Mouse (Mus musculus) cerebellum, adult 11-12 months (tissue): ENCODE results near the gene Nbl1.

Source experiments
- DNase-seq: peaks from one replicate; pipeline ENCODE4 v3.0.0; 2022

Gene Nbl1

DNA sequence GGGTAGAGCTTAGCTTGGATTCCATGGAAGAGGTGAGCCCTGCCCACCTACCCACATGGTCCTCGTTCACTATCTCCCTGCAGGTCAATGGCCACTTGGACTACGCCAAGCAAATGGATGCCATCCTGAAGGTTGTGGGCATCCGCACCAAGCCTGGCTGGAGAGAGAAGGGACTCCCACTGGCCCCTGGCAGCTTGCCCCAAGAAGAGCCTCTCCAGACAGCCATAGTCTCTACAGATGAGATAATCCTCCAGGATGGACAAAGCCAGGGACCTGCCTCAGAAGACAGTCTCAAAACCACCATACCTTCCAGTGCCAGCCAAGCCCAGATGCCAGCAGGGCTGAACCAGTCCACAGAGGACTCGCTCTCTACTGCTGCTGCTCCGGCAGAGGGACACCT lies 34.8 kb downstream of the Nbl1 start:
- no peak for DNase-seq

DNA sequence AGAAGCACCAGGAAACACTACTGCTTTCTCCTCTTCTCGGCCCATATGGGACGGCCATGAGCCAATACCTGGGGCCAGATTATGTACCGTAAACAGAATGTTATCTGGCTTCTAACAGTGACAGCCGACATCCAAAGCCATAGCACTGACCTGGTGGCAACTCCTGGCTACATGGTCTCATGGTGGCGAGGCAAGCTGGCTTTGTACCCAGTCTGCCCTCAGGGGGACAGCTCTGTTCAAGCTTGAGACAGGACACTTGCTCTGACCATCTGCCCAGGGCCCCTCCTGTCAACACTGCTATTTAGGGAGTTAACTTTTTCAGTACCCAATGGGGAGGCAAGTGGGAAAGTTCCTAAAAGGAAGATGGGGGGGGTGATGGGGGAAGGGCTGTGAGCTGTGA lies 35.5 kb downstream of the Nbl1 start:
- no peak for DNase-seq

DNA sequence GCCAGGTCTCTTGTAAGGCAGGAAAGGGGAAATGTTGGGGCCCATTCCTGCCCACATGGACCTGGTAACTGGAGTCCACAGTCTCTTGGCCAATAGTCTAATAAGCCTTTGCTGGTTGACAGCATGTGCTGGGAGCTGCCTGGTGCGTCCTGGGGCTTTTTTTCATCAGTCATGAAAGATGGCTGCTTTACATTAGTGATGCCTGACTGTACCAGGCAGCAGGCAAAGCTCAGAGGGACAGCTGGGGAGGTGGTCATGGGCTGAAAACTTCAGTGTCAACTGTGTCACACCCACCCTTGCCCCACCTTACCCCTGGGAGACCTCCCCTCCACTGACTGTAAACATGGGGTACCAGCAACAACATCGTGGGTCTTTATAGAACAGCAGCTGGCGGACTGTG lies 37.0 kb downstream of the Nbl1 start:
- no peak for DNase-seq

DNA sequence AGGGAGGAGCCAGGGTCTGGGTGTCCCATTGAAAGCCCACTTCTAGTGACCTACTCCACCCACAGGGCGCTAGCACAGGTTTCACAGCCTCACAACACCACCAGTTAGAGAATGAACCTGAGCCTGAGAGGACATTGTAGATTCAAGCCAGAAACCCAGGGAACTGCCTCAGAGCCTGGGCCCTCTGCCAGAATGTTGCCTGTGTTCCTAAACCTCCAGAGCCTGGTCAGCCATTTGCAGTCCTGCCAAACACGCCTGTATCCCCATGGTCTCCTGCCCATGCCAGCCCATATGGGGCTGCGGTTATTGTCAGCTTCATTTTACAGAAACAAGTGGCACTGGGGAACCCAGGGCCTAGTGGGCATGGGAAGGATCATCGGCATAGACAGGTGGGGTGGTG lies 37.5 kb downstream of the Nbl1 start:
- DNase-seq, result peak; percentile 50

DNA sequence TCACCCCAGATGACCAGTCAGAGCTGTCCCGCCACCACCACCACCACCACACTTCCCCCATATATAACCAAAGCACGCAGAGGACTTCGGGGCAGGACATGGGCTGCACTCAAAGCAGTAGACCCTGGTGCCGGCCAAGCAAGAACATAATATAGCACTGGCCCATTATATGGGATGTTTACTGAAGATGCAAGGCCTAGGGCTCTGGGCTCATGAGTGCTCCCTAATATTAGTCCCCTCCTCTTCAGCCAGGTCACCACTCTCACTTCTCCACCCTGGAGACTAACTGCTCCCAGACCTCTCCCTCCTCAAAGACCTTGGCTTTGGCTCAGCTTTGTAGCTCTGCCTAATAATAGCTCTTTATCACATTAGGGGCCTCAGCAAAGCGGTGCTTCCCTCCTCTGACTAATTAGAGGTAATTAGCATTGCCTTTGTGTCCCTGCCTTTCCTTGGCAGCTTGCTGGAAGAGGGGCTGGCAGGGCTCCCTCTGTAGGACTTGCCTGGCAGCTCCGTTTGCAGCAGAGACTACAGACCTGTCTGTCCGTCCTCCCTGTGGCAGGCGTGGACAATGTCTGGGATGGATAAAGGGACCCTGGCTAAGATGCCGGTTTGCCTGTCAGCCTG lies 38.4 kb downstream of the Nbl1 start:
- no peak for DNase-seq

DNA sequence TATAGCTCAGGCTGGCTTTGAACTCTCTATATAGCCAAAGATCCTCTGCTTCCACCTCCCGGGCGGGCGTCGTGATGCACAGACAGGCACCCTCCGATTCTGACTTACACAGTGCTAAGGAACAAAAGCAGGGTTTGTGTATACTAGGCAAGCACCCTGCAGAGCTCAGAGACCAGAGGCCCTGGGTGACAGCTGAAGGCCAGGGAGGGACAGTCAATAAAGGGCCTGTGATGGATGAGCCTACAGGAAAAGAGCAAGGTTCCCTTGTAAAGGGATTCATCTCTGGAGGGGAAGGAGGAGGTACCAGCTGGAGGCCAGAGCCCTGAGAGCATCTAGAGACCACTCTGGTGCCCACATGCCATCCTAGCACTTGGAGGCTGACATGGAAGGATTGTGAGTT lies 39.4 kb downstream of the Nbl1 start:
- DNase-seq, result no peak

DNA sequence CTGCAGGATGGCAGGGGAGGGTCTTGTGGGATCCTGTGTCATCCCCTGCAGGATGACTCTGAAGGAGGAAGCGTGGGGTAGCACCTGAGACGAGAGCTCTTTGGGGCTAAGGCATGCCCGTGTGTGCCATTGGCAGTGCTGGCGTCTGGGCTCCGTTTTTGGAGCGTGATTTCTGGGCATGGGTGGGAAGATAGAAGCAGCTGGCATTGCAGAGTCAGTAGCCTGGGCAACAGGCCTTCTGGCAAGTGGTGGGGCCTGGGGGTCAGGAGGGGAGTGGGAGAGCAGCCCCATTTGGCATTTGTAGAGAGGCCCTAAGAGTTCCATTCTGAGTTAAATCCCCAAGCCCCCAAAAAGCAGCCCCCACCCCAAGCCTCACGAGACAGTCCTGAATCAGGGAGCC lies 40.0 kb downstream of the Nbl1 start:
- no peak for DNase-seq

DNA sequence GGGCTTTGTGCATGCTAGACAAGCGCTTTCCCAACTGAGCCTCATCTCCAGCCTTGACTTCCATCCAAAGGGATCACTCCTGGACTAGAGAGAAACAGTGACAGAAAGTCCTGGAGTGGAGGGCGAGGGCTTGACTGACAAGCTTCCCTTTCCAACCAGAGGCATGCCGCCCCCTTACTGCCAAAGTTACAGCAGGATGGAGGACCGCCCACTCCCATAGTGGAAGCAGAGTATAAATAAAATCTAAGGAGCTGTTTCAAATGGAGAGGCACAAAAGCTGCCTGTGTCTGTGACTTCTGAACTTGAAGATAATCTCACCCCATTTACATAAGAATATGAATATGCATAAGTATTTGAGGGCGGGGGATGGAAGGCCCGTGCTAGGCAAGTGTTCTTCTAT lies 44.3 kb downstream of the Nbl1 start:
- no peak for DNase-seq

DNA sequence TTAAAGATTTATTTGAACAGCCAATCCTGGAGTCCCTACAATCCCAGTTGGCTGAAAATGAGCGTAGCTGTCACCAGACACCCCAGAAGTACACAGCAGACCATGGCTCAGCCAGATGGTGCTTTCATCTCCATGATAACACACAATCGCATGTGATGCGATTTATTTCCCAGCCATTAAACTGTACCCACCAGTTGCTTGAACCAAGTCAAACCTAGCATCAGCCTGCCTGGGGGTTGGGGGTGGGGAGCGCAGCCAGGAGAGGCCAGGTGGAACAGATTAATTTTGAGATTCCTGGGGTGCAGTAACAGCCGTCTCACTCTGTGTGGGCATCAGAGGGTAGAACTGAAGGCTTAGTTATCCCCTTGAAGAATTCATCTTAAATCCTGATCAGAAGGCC lies 46.4 kb downstream of the Nbl1 start:
- DNase-seq, result no peak

DNA sequence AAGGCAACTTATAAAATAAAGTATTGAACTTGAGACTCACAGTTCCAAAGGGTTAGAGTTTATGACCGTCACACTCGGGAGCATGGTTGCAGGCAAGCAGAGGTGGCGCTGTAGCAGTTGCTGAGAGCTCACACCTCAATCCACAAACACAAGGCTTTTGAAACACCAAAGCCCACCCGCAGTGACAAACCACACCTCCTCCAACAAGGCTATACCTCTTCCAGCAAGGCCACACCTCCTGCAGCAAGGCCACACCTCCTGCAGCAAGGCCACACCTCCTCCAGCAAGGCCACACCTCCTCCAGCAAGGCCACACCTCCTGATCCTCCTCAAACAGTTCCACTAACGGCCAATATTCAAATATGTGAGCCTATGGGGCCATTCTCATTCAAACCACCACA lies 48.2 kb downstream of the Nbl1 start:
- no peak for DNase-seq

DNA sequence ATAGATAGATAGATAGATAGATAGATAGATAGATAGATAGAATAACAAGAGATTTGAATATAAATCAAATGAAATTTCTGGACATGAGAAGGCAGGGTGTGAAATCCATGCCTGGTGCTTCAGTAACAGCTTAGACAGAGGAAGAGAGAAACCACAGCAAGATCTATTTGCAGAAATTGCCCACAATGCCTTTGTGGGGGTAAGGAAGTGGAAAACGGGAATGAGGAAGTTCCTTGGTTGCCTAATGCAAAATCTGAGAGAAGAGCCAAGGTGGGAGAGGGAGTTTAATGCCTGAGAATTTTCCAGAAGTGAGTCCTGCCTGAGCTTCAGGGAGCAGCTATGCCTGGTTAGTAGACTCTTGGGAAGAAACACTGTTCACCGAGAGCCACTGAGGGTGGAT lies 49.2 kb downstream of the Nbl1 start:
- no peak for DNase-seq

DNA sequence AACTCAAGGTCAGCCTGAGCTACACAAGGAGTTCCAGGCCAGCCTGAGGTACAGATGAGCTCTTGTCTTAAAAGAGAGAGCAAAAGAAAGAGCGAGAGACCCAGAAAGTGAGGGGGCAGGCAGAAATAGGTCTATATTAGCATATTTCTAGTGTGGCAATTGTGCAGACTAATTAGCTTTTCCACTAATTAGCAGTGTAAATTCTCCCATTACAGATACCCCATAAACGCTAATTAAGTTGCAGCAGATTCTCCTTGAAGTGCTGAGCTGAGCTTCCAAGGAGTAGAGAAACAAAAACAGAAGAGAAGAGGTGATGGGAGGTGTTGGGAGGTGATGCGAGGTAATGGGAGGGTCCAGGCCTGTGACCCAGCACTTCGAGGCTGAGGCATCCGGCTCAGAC lies 50.2 kb downstream of the Nbl1 start:
- no peak for DNase-seq

DNA sequence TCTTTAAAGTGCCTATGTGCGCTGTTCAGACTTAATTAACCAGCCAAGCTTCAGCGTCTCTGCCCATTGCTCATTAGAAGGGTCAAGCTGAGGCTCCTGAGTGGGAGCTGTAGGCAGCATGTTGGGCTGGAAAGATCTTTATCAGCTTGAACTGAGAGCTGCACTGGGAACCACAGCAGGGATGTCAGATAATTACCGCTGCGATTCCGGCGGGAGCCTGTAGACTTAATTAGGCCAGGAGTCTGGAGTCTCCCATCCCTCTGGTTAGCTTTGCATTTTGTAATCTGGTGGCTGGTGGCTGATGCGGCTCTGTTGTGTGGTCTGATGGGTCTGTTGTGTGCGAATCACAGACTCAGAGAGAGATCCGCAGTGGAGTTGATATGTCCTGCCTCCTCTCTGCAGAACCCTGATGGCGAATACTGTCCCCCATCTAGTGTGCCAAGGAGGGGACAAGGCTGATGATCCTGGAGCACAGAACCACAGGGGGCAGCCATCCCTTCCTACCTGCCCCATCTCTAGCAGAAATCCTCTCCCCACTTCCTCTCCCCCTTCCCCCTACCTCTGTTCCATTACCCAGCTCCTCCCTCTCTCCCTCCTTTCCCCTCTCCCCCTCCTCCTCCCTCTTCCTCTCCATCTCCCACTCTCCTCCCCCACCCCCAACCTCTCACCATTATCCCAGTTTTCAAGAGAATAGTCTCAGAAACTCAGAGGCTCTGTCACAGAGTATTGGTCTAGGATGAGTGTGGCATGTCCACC lies 52.5 kb downstream of the Nbl1 start:
- no peak for DNase-seq

DNA sequence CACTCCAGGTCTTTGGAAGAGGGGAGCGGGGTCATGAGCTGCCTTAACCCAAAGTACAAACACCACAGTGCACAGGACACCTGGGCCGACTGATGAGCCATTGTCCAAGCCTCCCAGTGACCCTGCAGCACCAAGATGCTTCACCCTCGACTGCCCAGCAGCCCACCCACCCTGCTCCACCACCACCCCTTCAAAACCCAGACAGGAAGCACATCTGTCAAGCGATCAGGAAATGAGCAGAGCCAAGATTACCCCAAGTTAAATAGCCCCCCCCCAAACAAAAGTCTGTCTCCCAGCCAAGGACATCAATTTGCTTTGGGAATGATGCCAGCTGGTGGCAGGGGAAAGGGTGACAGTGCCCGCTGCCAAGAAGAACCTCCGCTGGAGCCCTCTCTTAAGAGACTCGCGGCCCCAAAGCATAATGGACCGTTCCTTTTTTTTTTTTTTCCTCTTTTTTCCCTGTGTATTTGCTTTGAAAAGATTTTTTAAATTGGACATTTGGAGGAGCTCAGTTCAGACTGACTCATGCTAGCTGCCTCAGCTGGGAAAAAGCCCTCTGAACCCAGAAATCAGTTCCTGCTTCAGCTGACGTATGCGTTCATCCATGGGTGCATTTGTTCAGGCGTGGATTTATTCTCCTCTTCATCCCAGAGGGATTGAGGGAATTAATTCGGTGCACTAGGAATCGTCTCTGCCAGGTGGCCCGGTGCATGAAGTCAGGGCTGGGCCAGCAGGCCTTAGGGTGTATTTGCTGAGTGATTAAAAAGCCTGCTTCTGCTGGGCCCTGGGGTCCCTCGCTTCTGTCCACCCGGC lies 54.8 kb downstream of the Nbl1 start:
- DNase-seq, result no peak

DNA sequence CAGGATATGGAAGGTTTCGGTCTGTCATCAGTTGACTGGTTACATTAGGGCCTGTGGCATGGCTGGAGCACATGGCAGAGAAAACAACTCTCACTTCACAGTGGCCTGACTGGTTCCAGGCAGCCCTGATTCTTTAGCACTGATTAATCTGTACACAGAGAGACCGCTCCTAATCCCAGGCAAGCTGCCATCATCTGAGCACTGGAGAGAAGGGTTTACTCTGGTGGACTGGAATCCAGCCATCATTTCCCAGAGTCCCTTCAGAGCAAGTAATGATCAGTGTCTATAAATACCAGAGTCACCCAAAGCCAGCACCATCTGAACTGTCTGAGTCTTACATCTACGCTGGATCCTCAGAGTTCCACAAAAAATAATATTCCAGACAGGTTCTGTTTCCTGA lies 57.0 kb downstream of the Nbl1 start:
- DNase-seq, result no peak

DNA sequence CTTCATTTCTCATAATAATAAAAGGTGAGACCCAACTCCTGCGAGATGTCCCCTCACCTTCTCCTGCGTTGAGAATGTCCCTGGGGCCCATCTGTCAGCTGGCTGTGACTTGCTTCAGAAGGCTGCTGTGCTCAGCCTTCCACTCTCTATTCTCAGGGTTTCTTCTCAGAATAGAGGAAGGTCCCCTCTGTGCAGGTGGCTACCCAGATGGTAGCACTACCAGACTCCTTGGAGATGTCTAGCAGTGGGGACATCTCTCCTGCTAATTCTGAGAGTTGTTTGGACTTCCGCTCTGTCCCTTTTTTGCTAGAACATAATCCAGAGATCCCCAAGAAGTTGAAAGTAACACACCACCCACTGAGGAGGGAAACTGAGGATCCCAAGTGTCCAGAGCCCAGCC lies 57.9 kb downstream of the Nbl1 start:
- no peak for DNase-seq

DNA sequence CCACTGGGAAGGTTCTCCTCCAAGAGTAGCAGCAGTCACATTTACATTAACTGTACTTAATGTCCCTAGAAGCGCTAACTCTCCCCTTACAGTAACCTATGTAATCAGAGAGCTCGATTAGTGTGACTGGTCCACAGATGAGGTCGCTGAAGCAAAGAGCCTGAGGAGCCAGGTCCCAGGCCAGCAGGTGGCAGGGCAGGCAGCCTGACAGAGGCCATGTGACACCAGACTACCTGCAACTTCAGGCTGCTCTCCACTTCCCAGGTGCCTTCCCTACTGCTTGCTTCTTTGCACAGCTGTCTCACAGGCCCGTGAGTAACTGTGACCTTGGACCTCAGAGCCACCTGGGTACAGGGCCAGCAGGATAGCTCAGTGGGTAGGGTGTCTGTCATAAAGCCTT lies 58.3 kb downstream of the Nbl1 start:
- DNase-seq, result no peak

DNA sequence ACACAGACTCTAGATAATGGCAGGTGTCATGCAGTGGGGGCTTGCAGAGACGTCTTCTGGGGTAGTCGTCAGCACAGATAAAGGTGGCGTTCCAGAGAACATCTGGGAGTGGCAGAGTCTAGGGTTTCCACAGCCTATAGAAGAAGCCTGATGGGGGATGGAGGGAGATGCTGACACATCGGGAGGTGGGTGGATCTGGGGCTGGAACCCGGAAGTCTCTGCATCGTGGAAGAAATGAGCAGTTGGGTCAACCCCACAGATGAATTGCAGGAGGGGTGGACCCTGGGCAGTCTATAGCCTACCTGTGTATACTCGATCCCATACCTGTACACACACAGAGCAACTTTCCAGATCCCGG lies 58.8 kb downstream of the Nbl1 start:
- DNase-seq, result no peak

DNA sequence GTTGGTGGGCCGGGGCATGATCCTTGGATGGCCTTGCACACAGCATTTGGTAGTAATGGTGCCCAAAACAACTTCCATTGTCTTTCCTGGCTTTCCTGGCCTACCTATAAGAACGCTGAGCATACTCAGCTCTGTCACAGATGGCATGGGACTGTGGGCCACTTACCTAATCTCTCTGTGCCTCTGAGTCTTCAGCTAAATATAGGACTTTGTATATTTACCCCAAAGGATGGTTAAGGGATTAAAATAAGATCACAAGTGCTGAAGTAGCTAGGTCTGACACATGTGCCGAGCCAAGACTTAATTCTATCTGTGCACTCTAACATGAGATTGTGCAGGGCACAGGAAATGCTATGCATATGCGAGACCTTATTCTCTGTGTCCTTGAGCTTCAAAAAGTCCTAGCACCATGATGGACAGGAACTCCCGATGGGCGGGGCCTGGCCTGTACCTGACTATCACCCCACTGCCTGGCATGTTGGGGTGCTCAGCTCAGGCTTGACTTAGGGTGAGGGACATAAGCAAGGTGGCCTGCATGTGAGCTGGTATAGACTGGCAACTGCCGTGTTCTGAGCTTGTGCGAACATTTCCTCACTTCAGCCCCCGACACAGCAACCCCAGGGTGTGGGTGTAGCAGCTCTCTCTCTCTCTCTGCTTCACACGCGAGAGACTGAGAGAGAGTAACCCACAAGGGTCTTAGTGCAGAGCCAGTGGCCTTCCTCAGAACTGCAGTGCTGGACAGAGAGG lies 59.4 kb downstream of the Nbl1 start:
- DNase-seq, result no peak

DNA sequence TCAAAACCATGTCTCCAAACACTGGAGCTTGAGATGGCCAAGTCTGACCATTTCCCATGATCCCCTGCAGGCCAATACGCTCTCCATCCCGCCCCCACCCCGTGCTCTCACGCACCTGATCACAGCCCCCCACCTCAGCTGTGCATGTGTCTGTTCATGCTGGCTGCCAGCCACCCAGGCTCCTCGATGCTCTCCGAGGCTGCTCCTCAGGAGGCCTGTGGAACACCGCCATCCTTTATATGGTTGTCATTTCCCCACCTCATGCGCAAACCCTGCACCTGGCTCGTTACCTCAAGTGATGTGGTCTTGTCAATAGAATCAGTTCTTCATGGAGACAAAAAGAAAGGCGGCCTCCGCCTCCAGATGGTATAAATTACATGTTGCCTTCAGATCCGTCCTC lies 60.3 kb downstream of the Nbl1 start:
- DNase-seq, result no peak
